Mouse (Mus musculus) intestine, embryonic 15.5 days (tissue): ENCODE results near the gene Vps8. TPM values are rescaled to one million over a fixed set of nuclear protein-coding genes. Genes with fewer than 3 reads are reported as not detected.
"Not testable (repeated sequence)": the region's sequence is repeated elsewhere in the genome, so short reads cannot be mapped to it uniquely, and the experiment has no call there.

Experiments used
- ATAC-seq: fragments of 200-750 bp; cut with Nextera tagmentation; 2 replicates; pipeline ENCODE4 v1.8.0; 2017; ENCODE audit warnings: moderate TSS enrichment, moderate library complexity
- H3K27ac ChIP-seq: fragments of 300-500 bp; sonication (generic); 2 replicates; pipeline ENCODE4 v1.5.1; 2015; ENCODE audit warnings: mild to moderate bottlenecking, inconsistent platforms
- H3K27me3 ChIP-seq: fragments of 300-500 bp; sonication (generic); replicated peaks from 2 replicates; pipeline ENCODE4 v1.6.1; 2015; ENCODE audit warnings: inconsistent platforms
- H3K36me3 ChIP-seq: fragments of 300-500 bp; sonication (generic); 2 replicates; pipeline ENCODE4 v1.6.1; 2015; ENCODE audit warnings: inconsistent platforms
- H3K4me1 ChIP-seq: fragments of 300-500 bp; sonication (generic); replicated peaks from 2 replicates; pipeline ENCODE4 v1.6.1; 2015; ENCODE audit warnings: inconsistent platforms
- H3K4me2 ChIP-seq: fragments of 300-500 bp; sonication (generic); replicated peaks from 2 replicates; pipeline ENCODE4 v1.6.1; 2015; ENCODE audit warnings: mild to moderate bottlenecking, inconsistent platforms
- H3K4me3 ChIP-seq: fragments of 300-500 bp; sonication (generic); replicated peaks from 2 replicates; pipeline ENCODE4 v1.5.1; 2015; ENCODE audit warnings: inconsistent platforms
- H3K9ac ChIP-seq: fragments of 300-500 bp; sonication (generic); 2 replicates; pipeline ENCODE4 v1.6.1; 2015; ENCODE audit warnings: inconsistent platforms
- H3K9me3 ChIP-seq: fragments of 300-500 bp; sonication (generic); 2 replicates; pipeline ENCODE4 v1.6.1; 2016; ENCODE audit warnings: inconsistent platforms
- WGBS: fragments of 180-500 bp; shearing (Covaris S2); methylation state at CpG from one replicate; pipeline ENCODE4 v1.1.7; 2015; 5-methylcytosine and 5-hydroxymethylcytosine counted together
- polyA plus RNA-seq: library from polyadenylated mRNA; unstranded; fragments of >200 nt; fragmentation: Nextera tagmentation; extraction: Ambion mirVana; gene quantifications from 2 replicates; pipeline ENCODE4 v1.2.1, GENCODE M21; 2015

The Vps8 gene
- polyA plus RNA-seq, 1 experiment from 2014 or later: 13.9 TPM

DNA sequence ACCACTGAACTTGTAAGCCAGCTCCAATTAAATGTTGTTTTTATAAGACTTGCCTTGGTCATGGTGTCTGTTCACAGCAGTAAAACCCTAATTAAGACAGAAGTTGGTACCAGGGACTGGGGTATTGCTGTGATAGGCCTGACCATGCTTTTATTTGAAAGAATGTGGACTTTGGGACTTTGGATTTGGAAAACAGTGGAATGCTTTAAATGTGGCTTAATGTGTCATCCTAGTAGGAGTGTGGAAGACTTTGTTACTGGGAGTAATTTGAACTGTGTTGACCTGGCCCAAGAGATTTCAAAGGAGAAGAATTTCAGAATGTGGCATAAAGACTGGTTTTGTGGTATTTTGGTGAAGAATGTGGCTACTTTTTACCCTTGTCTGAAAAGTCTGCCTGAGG is 250.1 kb downstream of the Vps8 start:
- not testable (repeated sequence) for H3K9me3 ChIP-seq, H3K27ac ChIP-seq, H3K27me3 ChIP-seq, ATAC-seq, H3K4me2 ChIP-seq, H3K4me1 ChIP-seq, H3K9ac ChIP-seq, H3K4me3 ChIP-seq, H3K36me3 ChIP-seq

DNA sequence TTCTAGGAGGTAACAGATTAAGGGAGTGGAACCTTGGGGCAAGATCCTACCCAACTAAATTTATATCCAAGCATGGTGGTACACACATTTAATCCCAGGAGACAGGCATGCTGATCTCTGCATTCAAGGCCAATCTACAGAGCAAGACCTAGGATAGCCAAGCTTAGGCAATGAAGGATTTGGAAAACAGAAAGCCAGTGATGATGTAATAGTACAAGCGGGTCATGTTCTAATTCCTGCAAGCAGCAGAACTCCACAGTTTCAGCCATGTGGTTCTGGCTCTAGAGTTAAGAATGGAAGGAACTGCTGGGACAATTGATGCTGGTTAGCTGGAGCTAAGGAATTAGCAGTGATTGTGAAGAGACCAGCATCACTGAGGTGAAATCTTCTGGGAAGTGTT is 250.7 kb downstream of the Vps8 start:
- not testable (repeated sequence) for H3K4me3 ChIP-seq, H3K4me1 ChIP-seq, H3K9ac ChIP-seq, H3K36me3 ChIP-seq, H3K27me3 ChIP-seq, H3K9me3 ChIP-seq, H3K27ac ChIP-seq, ATAC-seq, H3K4me2 ChIP-seq
- WGBS: 100% methylated on average over 1 of the region's 1 CpGs

DNA sequence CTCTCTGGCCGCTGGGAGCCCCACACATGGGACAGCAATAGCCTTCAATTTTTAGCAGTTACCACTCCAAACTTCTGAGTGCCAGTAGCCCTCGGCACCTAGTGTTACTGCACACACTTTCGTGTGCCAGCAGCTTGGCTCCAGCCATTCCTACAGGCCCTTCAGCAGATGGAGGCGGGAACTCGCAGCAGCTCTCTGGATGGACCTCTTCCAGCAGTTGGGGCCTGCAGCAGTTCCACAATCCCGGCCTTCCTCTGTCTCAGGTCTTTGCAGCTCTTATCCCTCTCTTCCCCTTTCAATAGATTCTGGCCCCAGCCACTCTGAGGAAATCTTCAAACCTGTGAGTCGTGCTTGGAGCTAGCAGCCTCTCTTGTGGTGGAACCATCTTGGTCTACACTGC is 253.9 kb downstream of the Vps8 start:
- H3K9me3 ChIP-seq: no peaks in the 10 kb centered on the region
- WGBS: 91% methylated on average over 7 of the region's 7 CpGs
- no peak overlapping the region for H3K4me2 ChIP-seq
- no peak for ATAC-seq
- no peak overlapping the region for H3K27ac ChIP-seq
- H3K9ac ChIP-seq: no peak overlapping the region
- H3K4me1 ChIP-seq: no peaks in the 10 kb centered on the region
- peaks cover 5% of the 10 kb centered on the region; the same call in 1 of the 2 replicates for H3K36me3 ChIP-seq
- no peak overlapping the region for H3K4me3 ChIP-seq
- no peaks in the 10 kb centered on the region for H3K27me3 ChIP-seq

DNA sequence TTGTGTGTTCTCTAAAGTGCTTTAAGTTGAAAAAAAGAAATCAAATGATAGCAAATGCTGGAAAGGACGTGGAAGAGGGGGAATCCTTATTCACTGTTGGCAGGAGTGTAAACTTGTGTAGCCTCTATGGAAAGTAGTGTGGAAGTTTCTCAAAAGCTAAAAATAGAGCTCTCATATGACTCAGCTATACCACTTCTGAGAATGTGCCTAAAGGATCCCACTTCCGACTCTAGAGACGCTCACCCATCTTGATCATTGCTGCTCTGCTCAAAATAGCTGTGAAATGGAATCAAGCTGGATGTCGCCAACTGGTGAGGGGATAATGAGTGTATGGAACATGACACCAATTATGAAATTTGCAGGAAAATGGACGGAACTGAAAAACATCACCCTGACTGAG is 264.5 kb downstream of the Vps8 start:
- H3K36me3 ChIP-seq: no peaks in the 10 kb centered on the region

DNA sequence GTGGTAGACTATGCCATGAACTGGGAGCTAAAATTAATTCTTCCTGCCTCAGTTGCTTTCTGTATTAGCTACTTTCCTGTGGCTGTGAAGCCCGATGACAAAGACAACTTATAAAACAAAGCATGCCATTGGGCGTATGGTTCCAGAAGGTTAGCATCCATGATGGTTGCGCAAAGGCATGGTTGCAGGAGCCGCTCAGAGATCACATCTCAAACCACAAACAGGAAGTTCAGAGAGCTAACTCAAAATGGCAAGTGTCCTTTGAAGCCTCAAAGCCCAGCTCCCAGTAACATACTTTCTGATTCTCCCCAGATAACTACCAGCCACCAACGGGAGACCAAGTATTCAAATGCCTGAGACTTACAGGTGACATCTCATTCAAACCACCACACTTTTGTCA is 266.2 kb downstream of the Vps8 start:
- 88% methylated on average over 5 of the region's 5 CpGs for WGBS
- no peaks in the 10 kb centered on the region for H3K36me3 ChIP-seq
- H3K9ac ChIP-seq: no peak overlapping the region
- no peak overlapping the region for H3K4me3 ChIP-seq
- H3K27ac ChIP-seq: no peak overlapping the region
- no peaks in the 10 kb centered on the region for H3K9me3 ChIP-seq
- peaks cover 4% of the 10 kb centered on the region for H3K4me1 ChIP-seq
- no peaks in the 10 kb centered on the region for H3K27me3 ChIP-seq
- H3K4me2 ChIP-seq: no peak overlapping the region
- no peak for ATAC-seq

More for the DNA sequence above, 264.5 kb downstream of the Vps8 start:
- Histone ChIP-seq H3K4me2 (no peak overlapping the region), H3K27ac (no peak overlapping the region), H3K9ac (no peak overlapping the region), H3K9me3 (no peaks in the 10 kb centered on the region), H3K4me3 (no peak overlapping the region), H3K27me3 (no peaks in the 10 kb centered on the region), H3K4me1 (peaks cover 3% of the 10 kb centered on the region)
- WGBS: 86% methylated on average over 5 of the region's 5 CpGs
- no peak for ATAC-seq

DNA sequence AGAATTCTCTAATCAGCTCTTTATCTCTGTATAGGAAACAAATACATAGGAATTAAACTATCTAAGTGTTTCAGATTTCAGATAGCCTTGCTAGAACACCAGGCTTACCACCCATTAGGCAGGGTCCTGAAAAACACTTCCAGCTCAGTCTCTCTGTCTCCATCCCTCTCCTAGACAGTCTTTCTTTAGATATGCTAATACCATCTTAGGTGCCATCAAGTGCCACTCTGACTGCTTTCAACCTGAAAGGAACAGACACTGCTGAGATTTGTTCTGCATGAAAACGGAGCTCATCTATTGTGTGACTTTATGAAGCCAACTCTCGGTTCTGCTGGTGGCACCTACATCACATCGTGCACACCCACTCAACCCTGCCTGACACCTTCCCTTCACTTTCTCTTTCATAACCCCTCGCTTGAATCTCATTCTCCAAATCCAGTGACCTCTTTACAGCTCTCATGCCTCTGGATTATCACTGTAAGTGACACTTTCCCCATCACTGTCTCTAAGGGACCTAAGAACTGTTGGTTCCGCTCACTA is 267.4 kb downstream of the Vps8 start:
- no peak overlapping the region for H3K4me3 ChIP-seq
- peaks cover 5% of the 10 kb centered on the region for H3K4me1 ChIP-seq
- ATAC-seq: no peak
- no peaks in the 10 kb centered on the region for H3K9me3 ChIP-seq
- no peak overlapping the region for H3K4me2 ChIP-seq
- no peak overlapping the region for H3K27ac ChIP-seq
- H3K27me3 ChIP-seq: no peaks in the 10 kb centered on the region
- H3K9ac ChIP-seq: no peak overlapping the region
- no peaks in the 10 kb centered on the region for H3K36me3 ChIP-seq
- WGBS: 64% methylated on average over 5 of the region's 5 CpGs

DNA sequence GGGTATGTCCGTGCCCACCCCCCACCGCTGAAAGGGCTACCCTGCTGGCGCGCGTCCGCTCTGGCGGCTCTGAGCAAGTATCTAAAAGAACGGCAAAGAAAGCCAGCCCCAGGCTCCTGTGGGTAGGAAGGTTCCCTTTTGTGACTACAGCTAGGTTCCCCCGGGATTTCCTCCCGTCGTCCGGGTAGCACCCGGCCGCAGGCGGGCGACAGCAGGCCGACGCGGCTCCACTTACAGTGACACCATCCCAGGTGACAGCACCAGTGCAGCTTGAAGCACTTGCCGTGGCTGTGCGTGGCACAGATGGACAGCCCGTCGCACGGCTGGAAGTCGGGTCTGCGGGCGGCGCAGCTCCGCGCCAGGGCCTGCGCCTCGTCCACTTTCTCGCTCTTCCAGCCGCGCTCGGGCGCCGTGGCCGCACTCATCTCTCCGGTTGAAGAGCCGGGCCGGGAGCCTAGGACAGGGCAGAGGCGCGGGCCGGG is 271.1 kb downstream of the Vps8 start:
- ATAC-seq: peak; percentile 77

More for the DNA sequence above, 271.1 kb downstream of the Vps8 start:
- WGBS: under 1% methylated on average over 45 of the region's 45 CpGs
- Histone ChIP-seq H3K4me1 (peaks cover 8% of the 10 kb centered on the region), H3K9ac (peak overlapping the region; percentile 81), H3K4me2 (peak overlapping the region; percentile 97), H3K9me3 (no peaks in the 10 kb centered on the region), H3K27ac (peak overlapping the region; percentile 87), H3K36me3 (no peaks in the 10 kb centered on the region), H3K4me3 (peak overlapping the region; percentile 77), H3K27me3 (no peaks in the 10 kb centered on the region)

Other genes starting within 250 kb of the Vps8 start
- 11.9 and 12.3 TPM in 2 replicates for gene Ephb3, start 218.4 kb upstream of the Vps8 start, polyA plus RNA-seq